Mouse (Mus musculus): Measurements from ENCODE around the gene Tfdp1. TPM values are rescaled to one million over a fixed set of nuclear protein-coding genes. Genes with fewer than 3 reads are reported as not detected.

Tfdp1 gene
- polyA plus RNA-seq, 1 experiment from 2014 or later = 111 TPM

Other genes starting within 250 kb of the Tfdp1 start
- 49.2 and 50.0 TPM in 2 replicates for gene Pcid2, start 233.3 kb upstream of the Tfdp1 start, polyA plus RNA-seq (2015; fragmentation: Nextera tagmentation; extraction: Ambion mirVana)
- gene Cul4a, start 233.1 kb upstream of the Tfdp1 start, polyA plus RNA-seq (2015; fragmentation: Nextera tagmentation; extraction: Ambion mirVana) = 69.6 and 76.1 TPM in 2 replicates
- gene Lamp1, start 179.6 kb upstream of the Tfdp1 start, polyA plus RNA-seq (2015; fragmentation: Nextera tagmentation; extraction: Ambion mirVana) = 223 and 242 TPM in 2 replicates
- gene Grtp1, start 138.1 kb upstream of the Tfdp1 start, polyA plus RNA-seq (2015; fragmentation: Nextera tagmentation; extraction: Ambion mirVana) = 15.0 and 17.9 TPM in 2 replicates
- gene Adprhl1, start 84.6 kb upstream of the Tfdp1 start, polyA plus RNA-seq (2015; fragmentation: Nextera tagmentation; extraction: Ambion mirVana) = 0.23 TPM in 1 of 2 replicates, not detected in the other
- gene Dcun1d2, start 50.6 kb upstream of the Tfdp1 start, polyA plus RNA-seq (2015; fragmentation: Nextera tagmentation; extraction: Ambion mirVana) = 32.5 and 32.9 TPM in 2 replicates
- gene Tmco3, start 50.6 kb upstream of the Tfdp1 start, polyA plus RNA-seq (2015; fragmentation: Nextera tagmentation; extraction: Ambion mirVana) = 43.1 and 46.9 TPM in 2 replicates
- not detected in 2 replicates for gene Atp4b, start 58.1 kb downstream of the Tfdp1 start, polyA plus RNA-seq (2015; fragmentation: Nextera tagmentation; extraction: Ambion mirVana)
- gene Grk1, start 66.3 kb downstream of the Tfdp1 start, polyA plus RNA-seq (2015; fragmentation: Nextera tagmentation; extraction: Ambion mirVana) = 0.04 TPM in 1 of 2 replicates, not detected in the other
- gene Tmem255b, start 96.4 kb downstream of the Tfdp1 start, polyA plus RNA-seq (2015; fragmentation: Nextera tagmentation; extraction: Ambion mirVana) = not detected in 2 replicates
- gene Gas6, start 155.7 kb downstream of the Tfdp1 start, polyA plus RNA-seq (2015; fragmentation: Nextera tagmentation; extraction: Ambion mirVana) = 13.8 and 15.9 TPM in 2 replicates
- not detected in 2 replicates for gene 1700029H14Rik, start 223.7 kb downstream of the Tfdp1 start, polyA plus RNA-seq (2015; fragmentation: Nextera tagmentation; extraction: Ambion mirVana)

Data from midbrain, embryonic 13.5 days (tissue).